Mouse (Mus musculus) olfactory bulb, adult 2 months (tissue): Measurements from ENCODE around the gene Tpm3.

Source experiments
- CTCF ChIP-seq: fragments of 200-500 bp; IDR thresholded peaks from 2 replicates; pipeline ENCODE4 v1.5.1; 2012; ENCODE audit warnings: low read depth, mild to moderate bottlenecking, low read length, moderate library complexity; ENCODE audit not compliant: insufficient read depth
- POLR2A ChIP-seq: fragments of 200-500 bp; IDR thresholded peaks from 2 replicates; pipeline ENCODE4 v1.6.1; 2012; ENCODE audit warnings: mild to moderate bottlenecking, low read depth, low read length, moderate library complexity; ENCODE audit not compliant: insufficient read depth

DNA sequence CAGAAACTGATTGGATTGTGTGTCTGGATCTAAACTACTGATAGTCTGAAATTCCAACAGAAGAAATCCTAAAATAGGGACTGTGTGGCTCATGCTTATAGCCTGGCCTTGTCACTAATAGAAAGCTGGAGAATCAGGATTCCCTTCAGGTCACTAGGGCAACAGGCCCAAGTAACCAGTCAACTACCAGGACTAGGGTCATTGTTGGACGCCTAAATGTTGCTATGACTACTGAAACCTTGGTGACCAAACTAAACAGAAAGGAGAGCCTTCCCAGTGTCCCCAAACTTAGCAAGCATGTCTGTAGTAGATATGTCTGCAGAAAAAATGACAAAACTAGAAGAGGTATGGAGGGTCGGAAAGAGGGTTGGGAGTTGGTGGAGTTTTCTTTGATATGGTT is 9.9 kb upstream of the Tpm3 start:
- TF ChIP-seq CTCF (no peak), POLR2A (no peak)
